Mouse (Mus musculus) midbrain, postnatal 0 days (tissue): Measurements from ENCODE around the gene Stab2. TPM values are rescaled to one million over a fixed set of nuclear protein-coding genes. Genes with fewer than 3 reads are reported as not detected.

ENCODE experiments used
- ATAC-seq: fragments of 200-750 bp; cut with Nextera tagmentation; 2 replicates; pipeline ENCODE4 v1.8.0; 2017; ENCODE audit warnings: moderate number of reproducible peaks, mild to moderate bottlenecking, moderate TSS enrichment, moderate library complexity; ENCODE audit not compliant: low FRiP score
- DNase-seq: peaks from one replicate; pipeline ENCODE4 v3.0.0-alpha.2; 2015; ENCODE audit warnings: low spot score
- H3K27ac ChIP-seq: fragments of 300-500 bp; sonication (generic); 2 replicates; pipeline ENCODE4 v1.5.1; 2014; ENCODE audit warnings: low read depth, mild to moderate bottlenecking, low read length, mixed read lengths
- H3K27me3 ChIP-seq: fragments of 300-500 bp; sonication (generic); 2 replicates; pipeline ENCODE4 v1.6.1; 2014; ENCODE audit warnings: low read length, control low read depth, mixed read lengths; ENCODE audit not compliant: insufficient read depth
- H3K36me3 ChIP-seq: fragments of 300-500 bp; sonication (generic); 2 replicates; pipeline ENCODE4 v1.6.1; 2014; ENCODE audit warnings: low read length, control low read depth, mixed read lengths; ENCODE audit not compliant: insufficient read depth
- H3K4me1 ChIP-seq: fragments of 300-500 bp; sonication (generic); 2 replicates; pipeline ENCODE4 v1.6.1; 2014; ENCODE audit warnings: mild to moderate bottlenecking, control low read depth, antibody characterized with exemption, low read length, mixed read lengths; ENCODE audit not compliant: insufficient read depth
- H3K4me2 ChIP-seq: fragments of 300-500 bp; sonication (generic); 2 replicates; pipeline ENCODE4 v1.6.1; 2014; ENCODE audit warnings: low read depth, mild to moderate bottlenecking, low read length, mixed read lengths; ENCODE audit not compliant: poor library complexity, severe bottlenecking
- H3K4me3 ChIP-seq: fragments of 300-500 bp; sonication (generic); 2 replicates; pipeline ENCODE4 v1.5.1; 2014; ENCODE audit warnings: low read depth, mild to moderate bottlenecking, low read length, moderate library complexity
- H3K9ac ChIP-seq: fragments of 300-500 bp; sonication (generic); replicated peaks from 2 replicates; pipeline ENCODE4 v1.6.1; 2014; ENCODE audit warnings: mild to moderate bottlenecking, low read length, moderate library complexity, mixed read lengths; ENCODE audit not compliant: poor library complexity, severe bottlenecking
- H3K9me3 ChIP-seq: fragments of 300-500 bp; sonication (generic); 2 replicates; pipeline ENCODE4 v1.6.1; 2016; ENCODE audit warnings: low read length, control low read depth
- CTCF ChIP-seq: IDR thresholded peaks from 2 replicates; pipeline ENCODE4 v1.5.1; 2016; ENCODE audit warnings: antibody characterized with exemption, mild to moderate bottlenecking
- WGBS: fragments of 180-500 bp; shearing (Covaris S2); extraction: QIAGEN DNeasy Blood & Tissue Kit; methylation state at CpG from one replicate; pipeline ENCODE4 v1.1.7; 2014; 5-methylcytosine and 5-hydroxymethylcytosine counted together
- polyA plus RNA-seq: library from polyadenylated mRNA; unstranded; fragments of >200 nt; fragmentation: Nextera tagmentation; extraction: Ambion mirVana; gene quantifications from 2 replicates; pipeline ENCODE4 v1.2.1, GENCODE M21; 2015
- total RNA-seq: library from RNA; depleted of rRNA; stranded (reverse); fragments of >200 nt; gene quantifications from 2 replicates; pipeline ENCODE4 v1.2.3, GENCODE M21; 2014

Gene Stab2
- total and polyA plus RNA-seq, 2 experiments from 2014 or later, result 0.05 to 0.41 TPM

- no peak overlapping the region for H3K27ac ChIP-seq
- no peaks in the 10 kb centered on the region for H3K27me3 ChIP-seq
- H3K36me3 ChIP-seq, result no peaks in the 10 kb centered on the region
- no peak overlapping the region for H3K4me3 ChIP-seq
- H3K4me1 ChIP-seq, result no peaks in the 10 kb centered on the region
- 94% methylated on average over 4 of the region's 4 CpGs for WGBS
- H3K9ac ChIP-seq, result no peak overlapping the region
- ATAC-seq (no peak), DNase-seq (no peak)
- no peaks in the 10 kb centered on the region for H3K9me3 ChIP-seq
- no peak overlapping the region for H3K4me2 ChIP-seq
- no peak for TF ChIP-seq CTCF
Observed at GRCm38 (mm10) chr10:86940591-86940990, 67.2 kb downstream of the Stab2 start.

DNA sequence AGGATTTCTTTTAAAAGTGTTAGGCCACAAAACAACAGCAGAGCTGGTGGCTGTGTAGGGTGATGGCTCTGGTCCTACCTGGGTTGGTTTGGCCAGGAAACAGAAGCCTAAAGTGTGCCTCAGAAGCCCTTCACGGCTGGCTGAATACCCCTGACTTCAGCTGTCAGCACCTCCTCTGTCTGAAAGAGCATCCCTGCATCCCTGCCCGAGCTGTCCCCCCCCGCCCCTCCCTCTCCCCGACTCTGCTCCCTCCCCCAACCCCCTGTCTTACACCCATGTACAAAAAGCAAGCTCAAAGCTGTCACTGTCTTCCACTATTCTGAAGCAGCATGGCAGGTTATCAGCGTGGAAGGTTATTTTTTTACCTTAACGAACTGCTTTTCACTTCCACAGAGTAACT lies 73.4 kb downstream of the Stab2 start:
- TF ChIP-seq CTCF, result no peak
- Histone ChIP-seq H3K36me3 (no peaks in the 10 kb centered on the region), H3K27me3 (no peaks in the 10 kb centered on the region), H3K4me3 (no peak overlapping the region), H3K4me1 (no peaks in the 10 kb centered on the region; the same call in 1 of the 2 replicates), H3K9me3 (no peaks in the 10 kb centered on the region), H3K9ac (no peak overlapping the region), H3K27ac (no peak overlapping the region), H3K4me2 (0 out of 2 replicates have a peak overlapping the region, but pooled peaks have one; percentile 4)
- no peak for DNase-seq
- 21% methylated on average over 6 of the region's 6 CpGs for WGBS
- 0 out of 2 replicates have a peak, but pooled peaks have one; percentile 35 for ATAC-seq

- 27% methylated on average over 3 of the region's 3 CpGs for WGBS
Observed at GRCm38 (mm10) chr10:86933906-86934305, 73.9 kb downstream of the Stab2 start.

GRCm38 (mm10) chr10:86933180-86933695 lies 74.6 kb downstream of the Stab2 start:
- Histone ChIP-seq H3K4me3 (no peak overlapping the region), H3K27me3 (no peaks in the 10 kb centered on the region), H3K36me3 (no peaks in the 10 kb centered on the region), H3K4me1 (no peaks in the 10 kb centered on the region; the same call in 1 of the 2 replicates), H3K9ac (no peak overlapping the region), H3K27ac (no peak overlapping the region), H3K4me2 (no peak overlapping the region), H3K9me3 (no peaks in the 10 kb centered on the region)
- ATAC-seq (no peak), DNase-seq (no peak)
- no peak for TF ChIP-seq CTCF
- 74% methylated on average over 9 of the region's 9 CpGs for WGBS

More at GRCm38 (mm10) chr10:86933906-86934305, 73.9 kb downstream of the Stab2 start:
- Histone ChIP-seq H3K27ac (no peak overlapping the region), H3K9ac (no peak overlapping the region), H3K27me3 (no peaks in the 10 kb centered on the region), H3K4me3 (no peak overlapping the region), H3K9me3 (no peaks in the 10 kb centered on the region), H3K36me3 (no peaks in the 10 kb centered on the region), H3K4me2 (no peak overlapping the region), H3K4me1 (no peaks in the 10 kb centered on the region; the same call in 1 of the 2 replicates)
- TF ChIP-seq CTCF, result no peak
- ATAC-seq (no peak), DNase-seq (no peak)

GRCm38 (mm10) chr10:86923602-86924001 lies 84.2 kb downstream of the Stab2 start:
- TF ChIP-seq CTCF, result no peak
- no peak for DNase-seq
- ATAC-seq, result no peak
- no peak overlapping the region for H3K27ac ChIP-seq
- no peak overlapping the region for H3K4me2 ChIP-seq
- H3K36me3 ChIP-seq, result no peaks in the 10 kb centered on the region
- no peaks in the 10 kb centered on the region for H3K4me1 ChIP-seq
- H3K4me3 ChIP-seq, result no peak overlapping the region
- no peaks in the 10 kb centered on the region for H3K9me3 ChIP-seq
- no peak overlapping the region for H3K9ac ChIP-seq
- no peaks in the 10 kb centered on the region for H3K27me3 ChIP-seq
- 92% methylated on average over 1 of the region's 1 CpGs for WGBS

GRCm38 (mm10) chr10:86915595-86915994 lies 92.2 kb downstream of the Stab2 start:
- H3K36me3 ChIP-seq, result no peaks in the 10 kb centered on the region
- H3K4me1 ChIP-seq, result no peaks in the 10 kb centered on the region
- no peak overlapping the region for H3K27ac ChIP-seq
- DNase-seq (no peak), ATAC-seq (no peak)
- no peaks in the 10 kb centered on the region for H3K9me3 ChIP-seq
- H3K4me2 ChIP-seq, result no peak overlapping the region
- no peak for TF ChIP-seq CTCF
- H3K27me3 ChIP-seq, result no peaks in the 10 kb centered on the region
- no peak overlapping the region for H3K9ac ChIP-seq
- H3K4me3 ChIP-seq, result no peak overlapping the region
